Mouse (Mus musculus): ENCODE results near the gene Neurod1.

GRCm38 (mm10) chr2:79447198-79447597, 9.4 kb downstream of the Neurod1 start:
- TF ChIP-seq CTCF (IDR thresholded peaks at IDR 0.05; ENCODE audit: borderline replicate concordance, extremely low read depth, insufficient read depth, insufficient read length) (no peak), POLR2A (IDR thresholded peaks at IDR 0.05; ENCODE audit: borderline replicate concordance, extremely low read depth, insufficient read depth, insufficient read length, poor library complexity, severe bottlenecking) (no peak)

Data from brain, embryonic 14.5 days (tissue).